Mouse (Mus musculus) mouse trophoblast stem cell (cell line): Measurements from ENCODE around the gene Rplp0.
"Not testable (repeated sequence)": the region's sequence is repeated elsewhere in the genome, so short reads cannot be mapped to it uniquely, and the experiment has no call there.

Source experiments
- in situ Hi-C, 2 experiments: fragments of 300-500 bp; cut with MseI, MboI; formaldehyde crosslinking; loops; 2 replicates in 1 of 2; 3 replicates in 1 of 2; pipeline ENCODE4 v1.15.1; 2025

The Rplp0 gene

DNA sequence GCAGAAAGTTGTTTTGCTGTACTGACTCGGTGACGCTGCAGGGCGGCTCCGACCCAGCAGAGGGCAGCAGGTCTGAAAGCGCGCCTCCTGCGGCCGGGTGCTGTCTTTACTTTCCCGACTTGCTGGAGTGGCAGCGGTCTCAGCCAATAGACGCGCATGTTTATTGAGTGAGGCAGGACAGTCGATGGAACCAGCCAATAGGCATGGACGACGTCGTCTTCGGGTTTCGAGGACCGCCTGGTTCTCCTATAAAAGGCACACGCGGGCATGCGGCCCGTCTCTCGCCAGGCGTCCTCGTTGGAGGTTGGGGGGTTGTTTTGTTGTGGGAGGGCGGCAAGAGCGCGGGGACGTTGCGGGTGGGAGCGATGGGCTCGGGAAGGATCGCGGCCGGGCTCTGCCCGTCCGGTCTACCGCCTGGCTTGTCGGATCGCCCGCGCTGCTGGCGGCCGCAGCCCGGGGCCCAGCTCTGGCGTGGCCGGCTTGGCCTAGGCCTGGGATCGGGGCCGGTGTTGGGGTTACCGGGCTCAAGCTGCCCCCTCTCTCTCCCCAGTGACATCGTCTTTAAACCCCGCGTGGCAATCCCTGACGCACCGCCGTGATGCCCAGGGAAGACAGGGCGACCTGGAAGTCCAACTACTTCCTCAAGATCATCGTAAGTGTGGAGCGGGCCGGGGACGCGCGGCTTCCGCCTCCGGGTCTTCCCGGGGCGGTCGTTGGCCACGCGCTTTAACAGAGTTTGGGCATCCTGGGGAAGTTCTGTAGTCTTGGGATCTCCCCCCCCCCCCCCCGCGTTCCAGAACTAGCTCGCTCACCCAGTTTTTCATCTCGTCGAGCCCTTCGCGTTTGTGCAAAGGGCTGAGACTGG, at the start of gene Rplp0:
Rplp0 (plus strand) TSS at position 231 of the 865 bp plus-strand sequence.
- in situ Hi-C loops = no loop called here

DNA sequence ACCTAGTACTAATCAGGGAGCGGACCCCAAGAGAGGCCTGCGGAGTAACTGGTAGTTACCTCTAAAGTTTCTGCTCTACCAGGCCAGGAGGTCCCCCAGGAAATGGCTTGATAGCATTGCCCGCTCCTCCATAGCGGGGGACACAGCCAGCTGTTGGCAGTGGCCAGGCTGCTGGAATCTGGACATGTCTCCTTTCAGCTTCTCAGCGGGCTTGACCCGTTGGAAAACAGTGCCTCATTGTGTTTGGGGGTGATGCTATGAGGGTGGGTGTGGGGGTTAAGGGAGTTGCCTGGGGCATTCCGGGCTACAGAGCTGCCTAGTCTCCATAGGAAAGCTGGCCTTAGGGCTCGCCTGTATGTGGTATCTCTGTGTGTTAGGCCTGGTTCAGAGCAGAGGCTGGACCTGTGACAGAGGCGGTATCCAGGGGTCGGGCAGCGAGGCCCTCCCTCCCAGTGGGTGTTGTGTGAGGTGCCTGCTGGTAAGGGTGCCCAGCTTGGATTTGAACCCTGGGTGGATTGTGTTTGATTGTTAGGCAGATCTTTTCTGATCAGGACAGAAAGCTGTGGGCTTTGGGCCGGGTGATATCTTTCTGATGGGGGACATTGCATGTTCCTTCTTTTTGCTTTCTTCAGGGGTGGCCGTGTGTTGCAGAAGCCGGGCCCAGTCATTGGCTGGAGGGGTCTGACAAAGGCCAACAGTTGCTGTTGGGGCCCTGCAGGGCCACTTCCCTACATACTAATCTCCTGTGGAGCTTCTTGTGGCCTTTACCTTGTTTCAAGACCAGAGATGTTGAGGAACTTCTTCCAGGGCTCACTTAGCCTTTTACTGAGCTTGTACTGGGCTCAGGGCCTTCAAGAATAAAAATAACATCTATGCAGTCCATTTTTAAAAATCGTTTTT, 49.2 kb upstream of the Rplp0 start:
- in situ Hi-C loops = loop anchor here (5.0 kb wide), 1 partner anchor 32 kb away; no protein-coding TSS in a partner anchor

DNA sequence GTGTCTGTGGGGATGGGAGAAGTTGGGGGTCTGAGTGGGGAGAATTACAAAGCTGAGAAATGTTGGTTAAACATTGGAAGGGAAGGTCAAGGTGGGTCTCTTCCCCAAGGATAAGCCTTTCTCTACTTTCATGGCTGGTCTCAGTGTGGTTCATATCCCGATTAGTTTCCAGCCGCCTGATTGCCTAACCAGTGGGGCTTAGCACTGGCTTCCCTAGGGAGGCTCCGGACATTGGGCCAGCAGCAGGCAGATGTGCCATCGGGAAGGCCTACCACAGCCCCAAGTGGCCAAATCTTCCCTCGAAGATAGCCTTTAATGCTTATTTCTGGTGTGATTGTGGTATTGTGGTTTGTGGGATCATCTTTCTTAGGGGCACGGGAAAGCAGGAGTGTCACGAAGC, 46.9 kb upstream of the Rplp0 start:
- in situ Hi-C loops = no loop called here

DNA sequence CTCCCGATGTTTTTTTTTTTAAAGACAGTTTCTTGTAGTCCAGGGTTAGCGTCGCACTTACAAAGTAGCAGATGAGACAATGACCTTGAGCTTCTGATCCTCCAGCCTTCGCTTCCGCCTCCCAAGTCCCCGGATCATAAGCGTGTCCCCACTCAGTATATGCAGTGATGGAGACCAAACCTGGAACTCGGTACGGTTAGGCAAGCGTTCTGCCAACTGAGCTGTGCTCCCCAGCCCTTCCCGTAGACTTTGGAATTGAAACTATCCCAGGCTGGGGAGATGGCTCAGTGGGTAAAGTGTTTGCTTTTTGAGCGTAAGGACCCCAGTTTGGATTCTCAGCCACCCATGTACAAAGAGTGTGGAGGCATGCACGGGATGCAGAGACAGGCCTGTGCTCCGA, 46.0 kb upstream of the Rplp0 start:
- in situ Hi-C loops = no loop called here

DNA sequence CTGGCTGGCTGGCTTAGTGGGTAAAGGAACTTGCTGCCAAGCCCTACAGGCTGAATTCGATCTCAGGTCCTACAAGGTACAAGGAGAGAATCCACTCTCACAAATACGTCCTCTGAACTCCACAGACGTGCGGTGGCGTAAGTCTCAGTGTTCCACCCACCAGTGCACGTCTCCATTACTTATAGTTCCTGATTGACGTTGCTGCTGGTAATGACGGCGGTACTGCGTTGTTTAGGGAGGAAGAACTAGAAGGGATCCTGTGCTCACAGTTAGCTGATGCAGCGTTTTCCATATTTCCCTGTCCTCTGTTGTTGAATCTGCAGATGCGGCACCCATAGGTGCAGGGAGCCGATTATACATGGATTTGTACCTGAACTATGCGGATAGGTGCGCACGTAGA, 45.5 kb upstream of the Rplp0 start:
- in situ Hi-C loops = no loop called here

DNA sequence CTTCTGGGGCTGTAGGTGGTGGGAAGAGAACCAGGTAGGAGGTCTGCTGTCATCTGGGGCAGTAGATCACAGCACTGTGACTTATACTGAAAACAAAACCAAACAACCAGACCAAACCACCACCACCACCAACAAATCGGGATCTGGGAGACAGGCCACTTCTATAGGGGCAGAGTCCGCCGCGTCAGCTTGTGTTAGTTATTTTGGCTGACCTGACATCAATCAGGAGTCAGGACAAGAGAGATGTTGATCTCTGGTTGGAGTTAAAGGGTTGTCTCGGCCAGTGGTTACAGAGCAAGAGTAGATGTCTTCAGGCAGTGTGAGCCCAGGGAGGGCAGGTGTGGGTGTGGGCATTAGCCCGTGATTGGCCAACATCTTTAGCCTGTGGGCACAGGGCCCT, 44.9 kb upstream of the Rplp0 start:
- in situ Hi-C loops = no loop called here

DNA sequence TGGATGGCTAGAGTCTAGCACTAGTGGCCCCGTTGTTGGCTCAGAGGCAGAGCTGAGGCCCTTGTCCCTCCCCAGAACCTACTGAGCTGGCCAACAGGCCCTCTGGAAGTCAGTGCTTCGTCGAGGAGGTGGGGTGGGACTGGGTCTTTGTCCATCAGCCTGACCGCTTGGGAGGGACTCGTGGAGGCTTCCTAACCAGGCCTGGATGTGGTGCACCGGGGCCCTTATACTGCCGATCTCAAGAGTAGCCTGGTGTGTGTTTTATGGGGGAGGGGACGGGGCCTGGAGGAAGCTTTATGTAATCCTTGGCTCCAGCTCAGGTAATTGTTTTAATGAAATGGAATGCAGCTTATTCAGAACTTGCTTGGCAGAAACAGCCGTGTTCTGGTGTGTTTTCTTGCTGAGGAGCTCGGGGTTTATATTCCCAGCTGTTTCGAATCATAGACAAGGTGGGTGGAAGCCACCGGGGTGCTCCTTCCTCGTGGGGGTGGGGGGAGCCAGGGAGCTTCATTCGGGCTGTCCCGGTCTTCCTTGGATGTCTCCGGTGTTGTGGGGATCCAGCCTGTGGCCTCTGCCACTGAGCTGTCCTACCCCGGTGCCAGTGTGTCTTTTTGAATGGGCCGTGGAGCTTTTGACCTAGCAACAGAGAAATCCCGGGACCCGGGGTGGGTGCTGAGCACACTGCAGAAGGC, 44.2 kb upstream of the Rplp0 start:
- in situ Hi-C loops = no loop called here

DNA sequence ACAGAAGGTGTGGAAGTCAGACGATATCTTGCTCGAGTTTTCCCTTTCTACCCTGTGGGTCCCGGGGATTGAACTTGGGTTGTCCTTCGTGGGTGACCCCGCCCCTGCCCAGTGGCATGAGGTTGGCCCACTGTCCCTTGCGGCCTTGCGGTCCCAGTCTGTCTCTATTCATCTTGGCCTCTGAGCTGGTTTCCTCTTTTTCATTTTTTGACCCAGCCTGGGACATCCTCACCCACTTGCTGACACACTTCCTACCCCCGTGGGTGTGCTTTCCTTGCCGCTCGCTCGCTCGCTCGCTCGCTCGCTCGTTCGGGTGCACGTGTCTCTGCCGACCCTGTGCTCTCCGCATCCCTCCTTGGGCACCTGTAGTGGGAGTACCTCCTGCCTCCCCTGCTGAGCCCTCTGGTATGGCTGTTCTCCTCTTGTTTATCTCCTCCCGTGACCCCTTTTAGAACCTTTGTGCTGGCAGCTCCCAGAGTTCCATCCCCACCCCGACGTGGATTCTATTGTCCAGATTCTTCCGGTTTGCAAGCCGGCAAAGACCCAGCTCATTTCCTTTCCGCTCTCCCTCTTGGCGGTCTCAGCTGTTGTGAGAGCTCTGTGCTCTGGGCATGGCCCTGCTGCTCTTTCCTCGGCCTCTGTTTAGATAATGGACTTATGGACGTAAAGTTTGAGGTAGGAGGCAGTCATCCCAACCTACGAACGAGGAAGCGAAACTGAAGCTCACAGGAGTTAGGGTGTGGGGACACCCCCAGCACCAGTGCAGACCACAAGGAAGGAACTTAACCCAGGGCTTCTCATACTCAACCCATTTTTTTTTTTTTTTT, 43.0 kb upstream of the Rplp0 start:
- in situ Hi-C loops = no loop called here

DNA sequence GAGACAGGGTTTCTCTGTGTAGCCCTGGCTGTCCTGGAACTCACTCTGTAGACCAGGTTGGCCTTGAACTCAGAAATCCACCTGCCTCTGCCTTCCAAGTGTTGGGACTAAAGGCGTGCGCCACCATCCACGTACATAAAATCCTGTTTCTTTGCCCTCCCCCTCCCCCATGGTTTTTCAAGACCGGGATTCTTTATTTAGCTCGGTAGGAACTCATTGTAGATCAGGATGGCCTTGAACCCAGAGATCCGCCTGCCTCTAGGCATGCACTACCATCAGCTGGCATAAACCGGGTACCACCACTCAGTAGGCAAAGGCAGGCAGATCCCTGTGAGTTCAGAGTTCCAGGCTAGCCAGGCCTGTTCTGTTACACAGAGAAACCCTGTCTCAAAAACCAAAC, 42.4 kb upstream of the Rplp0 start:
- in situ Hi-C loops = no loop called here

DNA sequence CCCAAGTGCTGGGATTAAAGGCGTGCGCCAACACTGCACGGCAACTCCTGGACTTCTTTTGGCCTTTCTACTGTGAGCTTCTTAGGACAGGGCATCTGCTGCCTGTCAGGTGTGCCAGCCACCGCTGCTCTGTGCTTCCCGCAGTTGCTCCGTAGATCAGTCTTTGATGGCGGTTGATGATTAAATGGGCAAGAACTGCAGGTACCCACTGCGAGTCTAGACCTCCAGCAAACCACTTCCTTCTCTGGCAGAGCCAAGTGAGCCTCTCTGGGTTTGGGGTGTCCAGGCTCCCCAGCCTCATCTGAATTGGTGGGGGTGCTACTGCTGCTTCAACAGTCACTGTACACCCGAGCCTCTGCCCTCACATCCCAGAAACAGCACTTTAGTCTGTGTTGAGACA, 41.8 kb upstream of the Rplp0 start:
- in situ Hi-C loops = no loop called here

DNA sequence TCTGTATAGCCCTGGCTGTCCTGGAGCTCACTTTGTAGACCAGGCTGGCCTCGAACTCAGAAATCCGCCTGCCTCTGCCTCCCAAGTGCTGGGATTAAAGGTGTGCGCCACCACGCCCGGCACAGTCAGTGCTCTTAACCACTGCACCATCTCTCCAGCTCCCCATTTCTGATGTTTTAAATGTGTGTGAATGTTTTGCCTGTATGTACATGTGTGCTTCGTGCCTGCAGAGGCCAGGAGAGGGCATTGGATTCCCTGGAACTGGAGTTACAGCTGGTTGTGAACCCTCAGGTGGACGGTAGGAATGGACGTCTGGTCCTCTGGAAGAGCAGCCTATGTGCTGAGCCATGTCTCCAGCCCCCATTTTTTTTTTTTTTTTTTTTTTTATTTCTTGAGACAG, 41.1 kb upstream of the Rplp0 start:
- in situ Hi-C loops = not testable (repeated sequence)

DNA sequence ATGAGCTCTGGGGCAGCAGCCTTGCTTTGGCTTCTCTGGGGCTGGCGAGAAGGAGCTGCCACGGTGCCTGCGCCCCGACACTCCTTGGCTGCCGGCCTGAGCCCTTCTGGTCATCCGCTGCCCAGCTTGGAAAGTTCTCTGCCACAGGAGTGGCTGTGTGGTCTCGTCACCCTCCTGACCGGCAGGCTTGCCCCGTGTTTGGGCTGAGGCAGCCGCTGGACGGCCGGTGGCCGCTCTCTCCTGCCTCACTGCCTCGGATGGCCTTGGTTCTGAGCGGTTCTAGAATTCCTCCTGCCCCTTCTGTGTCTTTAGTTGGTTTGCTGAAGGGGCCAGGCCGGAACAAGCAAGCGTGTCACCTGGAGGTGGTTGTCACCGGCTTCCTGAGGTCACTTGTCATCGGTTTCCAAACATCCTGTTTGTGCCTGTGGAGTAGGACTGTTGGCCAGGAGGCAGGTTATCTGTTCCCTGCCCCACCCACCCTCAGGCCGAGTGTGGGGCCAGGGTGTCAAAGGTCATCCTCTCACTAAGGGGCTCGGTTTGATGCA, 38.9 kb upstream of the Rplp0 start:
- in situ Hi-C loops = no loop called here

DNA sequence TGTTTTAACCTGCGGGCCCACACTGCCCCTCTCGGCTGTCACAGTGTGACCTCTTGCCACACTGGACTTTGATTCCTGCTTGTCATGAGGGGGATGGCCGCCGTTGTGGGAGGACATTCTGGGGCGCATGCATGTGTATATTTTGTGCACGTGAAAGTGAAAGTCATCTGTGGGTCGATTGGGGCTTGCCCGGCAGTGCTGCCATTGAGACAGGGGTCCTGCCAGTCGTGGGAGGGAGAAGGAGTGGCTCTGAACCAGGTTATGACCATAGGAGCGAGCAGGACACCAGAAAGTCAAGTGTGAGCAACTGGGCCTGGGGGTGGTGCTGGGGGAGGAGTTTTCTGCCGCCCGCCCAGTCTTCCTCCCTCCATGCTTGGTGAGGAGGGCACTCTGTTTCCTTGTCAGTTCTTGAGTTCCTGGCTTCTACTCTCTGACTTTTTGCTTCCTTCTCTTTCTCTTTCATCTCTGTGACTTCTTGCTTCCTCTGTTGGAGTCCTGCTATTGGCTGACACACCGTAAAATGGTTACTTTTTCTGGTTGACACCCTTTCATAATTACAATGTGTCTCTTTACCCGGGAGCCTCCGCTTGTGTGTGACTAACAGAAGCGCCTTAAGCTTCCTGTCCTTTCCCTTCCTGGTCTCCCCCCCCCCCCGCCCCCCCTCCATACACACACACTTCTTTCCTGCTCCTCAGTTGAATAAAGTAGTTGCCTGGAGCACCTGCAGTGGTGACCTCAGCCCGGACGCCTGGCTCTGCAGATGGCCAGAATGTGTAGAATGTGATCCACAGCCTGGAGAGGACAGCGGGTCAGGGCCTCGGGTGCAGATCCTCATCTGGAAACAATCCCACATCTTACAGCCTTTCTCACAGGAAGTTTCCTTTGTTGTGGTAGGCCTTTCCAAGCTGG, 37.5 kb upstream of the Rplp0 start:
- in situ Hi-C loops = no loop called here

DNA sequence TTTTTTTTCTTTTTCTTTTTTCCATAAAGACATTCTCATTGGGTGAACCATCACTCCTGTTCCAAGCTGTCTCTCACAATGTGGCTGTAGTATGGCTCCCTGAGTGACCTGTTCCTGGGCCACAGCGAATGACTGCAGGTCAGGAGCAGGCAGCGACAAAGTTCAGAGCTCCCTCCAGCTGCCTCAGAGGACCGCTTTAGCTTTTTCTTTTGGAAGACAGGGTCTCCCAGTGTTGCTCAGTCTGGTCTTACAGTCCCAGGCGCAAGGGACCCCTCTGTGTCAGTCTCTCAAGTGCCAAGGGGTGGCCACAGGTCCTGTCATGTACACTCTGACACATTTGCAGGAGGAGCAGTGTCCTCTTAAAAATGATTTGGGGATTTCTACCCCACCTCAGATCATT, 36.7 kb upstream of the Rplp0 start:
- in situ Hi-C loops = no loop called here

DNA sequence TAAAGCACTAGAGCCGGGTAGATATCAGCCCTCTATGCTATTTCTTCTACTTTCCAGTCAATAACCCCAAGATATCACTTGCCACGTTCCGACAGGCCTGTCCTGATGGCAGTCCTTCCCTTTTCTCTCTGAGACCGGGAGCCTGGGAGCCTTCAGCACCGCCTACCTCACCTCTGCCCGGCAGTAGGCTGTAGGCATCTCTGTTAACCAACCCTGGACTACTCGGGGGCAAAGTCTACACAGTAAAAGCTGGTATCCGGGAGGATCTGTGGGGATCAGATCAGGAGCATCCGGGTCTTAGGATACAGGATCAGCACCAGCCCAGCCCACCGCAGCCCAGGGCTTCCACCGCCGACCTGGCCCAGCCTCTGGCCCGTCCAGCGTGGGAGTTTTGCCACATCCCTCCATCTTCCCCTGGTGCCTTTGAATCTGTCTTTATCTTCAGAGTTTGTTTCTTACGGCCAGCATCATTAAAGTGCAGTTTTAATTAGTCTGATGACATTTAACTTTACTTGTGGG, 36.2 kb upstream of the Rplp0 start:
- in situ Hi-C loops = no loop called here

DNA sequence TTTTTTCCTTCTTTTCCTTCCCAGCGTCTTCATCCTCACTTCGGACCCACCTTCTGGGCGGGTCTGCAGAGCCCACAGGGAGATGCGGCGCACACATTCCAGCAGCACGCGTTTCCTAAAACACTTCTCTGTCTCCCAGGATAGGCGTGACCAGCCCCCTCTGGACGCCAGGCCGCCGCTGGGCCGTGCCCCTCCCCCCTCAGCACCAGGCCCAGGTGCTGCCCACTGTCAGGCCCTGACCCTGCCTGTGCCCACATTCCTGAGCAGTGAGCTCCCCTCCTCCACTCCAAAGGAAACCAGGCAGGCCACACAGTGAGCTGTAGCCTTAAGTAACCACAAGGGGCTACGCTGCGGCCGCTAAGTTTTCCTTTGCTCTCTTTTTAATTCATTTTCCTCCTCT, 35.3 kb upstream of the Rplp0 start:
- in situ Hi-C loops = no loop called here

DNA sequence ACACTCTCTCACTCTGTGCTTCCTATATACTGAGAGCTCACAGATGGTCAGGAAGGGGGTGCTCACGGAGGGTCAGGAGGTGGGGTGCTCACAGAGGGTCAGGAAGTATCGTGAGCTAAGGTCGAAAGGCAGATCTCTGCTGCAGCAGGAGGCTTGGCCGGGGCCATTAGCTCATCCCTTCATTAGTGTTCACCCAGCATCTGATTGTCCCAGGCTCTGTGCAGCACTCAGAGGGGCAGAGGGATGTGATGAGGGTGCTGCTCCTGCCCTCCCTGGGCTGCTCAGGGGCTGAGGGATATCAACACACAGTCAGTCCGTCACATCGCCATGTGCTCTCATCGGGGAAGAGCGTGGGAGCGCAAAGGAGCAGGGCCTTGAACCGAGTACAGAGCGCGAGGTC, 34.8 kb upstream of the Rplp0 start:
- in situ Hi-C loops = no loop called here

DNA sequence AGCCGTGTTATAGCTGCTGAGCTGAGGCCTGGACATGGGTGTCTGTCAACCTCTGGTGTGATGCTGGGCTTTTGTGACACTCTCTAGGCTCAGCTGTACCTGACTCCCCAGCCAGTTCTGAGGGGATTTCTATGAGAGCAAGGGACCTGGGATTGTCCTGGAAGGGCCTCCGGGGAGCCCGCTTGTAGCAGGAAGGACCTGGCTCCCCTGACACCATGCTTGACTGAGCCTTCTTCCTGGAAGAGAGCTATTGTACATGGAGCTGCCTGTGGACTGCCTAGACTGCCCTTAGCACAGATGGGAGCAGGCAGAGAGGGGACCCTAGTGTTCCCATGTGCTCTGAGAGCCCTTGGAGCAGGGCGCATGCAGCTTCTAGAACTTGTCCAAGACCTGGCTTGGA, 33.9 kb upstream of the Rplp0 start:
- in situ Hi-C loops = no loop called here

DNA sequence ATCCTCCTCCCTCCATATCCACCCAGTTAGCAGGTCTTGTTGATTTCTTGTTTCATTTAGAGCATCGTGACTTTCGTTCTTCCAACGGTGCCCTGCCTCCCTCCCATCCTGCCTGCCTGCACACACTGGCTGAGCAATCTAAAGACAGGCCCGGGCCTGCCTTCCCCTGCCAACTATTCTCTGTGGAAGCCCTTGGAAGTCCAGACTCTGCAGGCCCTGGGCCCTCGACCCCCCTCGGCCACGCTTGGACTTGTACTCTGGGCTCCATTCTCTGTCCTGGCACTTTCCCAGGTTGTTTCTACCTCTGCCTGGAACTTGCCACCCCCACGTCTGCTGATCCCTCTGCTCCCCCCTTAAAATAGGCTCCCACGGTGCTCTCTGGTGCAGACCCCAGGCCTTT, 33.3 kb upstream of the Rplp0 start:
- in situ Hi-C loops = no loop called here
